Mouse (Mus musculus) CD4-positive, CD25-positive, alpha-beta regulatory T cell, adult 4 months (primary cell): ENCODE measurements around the gene Rfpl4. TPM values are rescaled to one million over a fixed set of nuclear protein-coding genes. Genes with fewer than 3 reads are reported as not detected.
"Not testable (repeated sequence)": the region's sequence is repeated elsewhere in the genome, so short reads cannot be mapped to it uniquely, and the experiment has no call there.

Experiments used
- ATAC-seq: one replicate; pipeline ENCODE4 v1.8.0; 2017
- polyA plus RNA-seq, 2 experiments: library from polyadenylated mRNA; unstranded; fragments of 100-300 nt; shearing (Covaris generic); gene quantifications; one replicate each; pipeline ENCODE4 v1.2.1; 2017

Rfpl4 gene
- polyA plus RNA-seq: under 1 TPM in 1 of 2 experiments, not detected in 1; 0.51 TPM

GRCm38 (mm10) chr7:5116850-5117249, at the start of gene Rfpl4:
TSS of gene Rfpl4 (minus strand) at chr7:5116950.
- no peak for ATAC-seq

- not testable (repeated sequence) for ATAC-seq
These were observed 32.8 kb upstream of the Rfpl4 start, which contains the start of gene Vmn1r55 for GRCm38 (mm10) chr7:5149570-5149969. TSS of gene Vmn1r55 (minus strand) at chr7:5149670.

DNA sequence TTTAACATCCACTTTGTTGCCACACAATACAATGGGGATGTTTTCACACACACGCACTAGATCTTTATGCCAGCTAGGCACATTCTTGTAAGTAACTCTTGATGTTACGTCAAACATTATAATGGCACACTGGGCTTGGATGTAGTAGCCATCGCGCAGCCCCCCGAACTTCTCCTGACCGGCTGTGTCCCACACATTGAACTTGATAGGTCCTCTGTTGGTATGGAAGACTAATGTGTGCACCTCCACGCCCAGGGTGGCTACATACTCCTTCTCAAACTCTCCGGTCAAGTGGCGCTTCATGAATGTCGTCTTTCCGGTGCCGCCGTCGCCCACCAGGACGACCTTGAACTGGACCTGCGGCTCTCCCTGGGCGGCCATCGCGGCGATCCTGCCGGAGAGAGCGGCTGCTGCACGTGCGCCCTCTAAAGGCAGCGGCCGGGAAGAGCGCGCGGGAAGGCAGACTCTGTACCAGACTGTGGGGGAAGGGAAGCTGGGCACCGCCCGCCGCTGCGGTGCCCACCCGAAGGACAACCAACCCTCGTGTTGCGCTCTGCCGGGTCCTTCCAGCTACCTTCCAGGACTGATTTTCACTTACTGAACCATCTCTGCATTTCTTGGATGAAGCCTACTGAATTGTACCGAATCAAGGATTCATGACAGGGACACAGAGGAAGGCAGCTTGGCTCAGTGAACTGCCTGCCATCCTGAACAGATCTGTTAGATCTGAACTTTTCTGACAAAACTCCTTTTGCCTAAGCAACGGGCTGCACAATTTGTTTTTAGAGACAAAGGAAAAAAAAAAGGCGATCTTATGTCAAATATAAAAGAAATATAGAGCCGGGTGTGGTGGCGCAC, 9.0 kb upstream of the Rfpl4 start, which contains the start of gene Rasl2-9:
TSS of gene Rasl2-9 (minus strand) at position 402 of the 858 bp plus-strand sequence.
- no peak for ATAC-seq

DNA sequence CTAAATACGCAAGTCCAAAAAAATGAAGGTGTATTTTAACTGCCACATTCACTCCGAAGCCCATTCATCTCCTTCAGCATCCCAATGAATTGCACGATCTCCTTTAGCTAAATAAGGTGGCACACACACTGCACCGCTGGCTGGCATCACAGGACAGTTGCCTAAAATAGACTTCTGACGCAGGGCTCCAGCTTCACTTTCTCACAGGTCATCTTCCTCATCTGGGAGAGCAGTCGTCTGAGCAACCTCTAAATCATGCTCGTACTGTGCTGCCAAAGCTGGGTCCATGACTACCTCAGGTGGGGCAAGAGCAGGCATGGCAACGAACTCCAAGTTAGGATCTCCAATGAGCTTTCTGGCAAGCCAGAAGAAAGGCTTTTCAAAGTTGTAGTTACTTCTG, 8.3 kb upstream of the Rfpl4 start:
- ATAC-seq: no peak

DNA sequence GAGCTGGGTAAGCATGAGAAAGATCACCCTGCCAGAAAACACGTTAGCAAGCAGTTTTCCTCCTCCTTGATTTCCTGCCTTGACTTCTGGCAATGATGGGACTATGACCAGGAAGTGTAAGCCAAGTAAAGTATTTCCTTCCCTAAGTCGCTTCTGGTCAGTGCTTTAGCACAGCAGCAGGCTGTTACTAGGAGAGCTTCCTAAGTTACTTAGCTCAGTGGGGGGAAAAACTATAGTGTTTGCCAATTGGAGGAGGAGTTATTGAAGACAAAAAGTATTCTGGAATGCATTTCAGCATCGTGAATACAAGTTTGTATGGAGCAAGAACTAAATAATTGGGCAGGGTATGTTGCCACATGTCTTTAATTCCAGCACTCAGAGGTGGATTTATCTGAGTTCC, 4.0 kb downstream of the Rfpl4 start:
- no peak for ATAC-seq

- no peak for ATAC-seq
These were observed 7.4 kb downstream of the Rfpl4 start for GRCm38 (mm10) chr7:5109301-5109700.

- no peak for ATAC-seq
These were observed 8.5 kb downstream of the Rfpl4 start for GRCm38 (mm10) chr7:5108272-5108671.

GRCm38 (mm10) chr7:5102564-5102963, 14.2 kb downstream of the Rfpl4 start:
- ATAC-seq: no peak

DNA sequence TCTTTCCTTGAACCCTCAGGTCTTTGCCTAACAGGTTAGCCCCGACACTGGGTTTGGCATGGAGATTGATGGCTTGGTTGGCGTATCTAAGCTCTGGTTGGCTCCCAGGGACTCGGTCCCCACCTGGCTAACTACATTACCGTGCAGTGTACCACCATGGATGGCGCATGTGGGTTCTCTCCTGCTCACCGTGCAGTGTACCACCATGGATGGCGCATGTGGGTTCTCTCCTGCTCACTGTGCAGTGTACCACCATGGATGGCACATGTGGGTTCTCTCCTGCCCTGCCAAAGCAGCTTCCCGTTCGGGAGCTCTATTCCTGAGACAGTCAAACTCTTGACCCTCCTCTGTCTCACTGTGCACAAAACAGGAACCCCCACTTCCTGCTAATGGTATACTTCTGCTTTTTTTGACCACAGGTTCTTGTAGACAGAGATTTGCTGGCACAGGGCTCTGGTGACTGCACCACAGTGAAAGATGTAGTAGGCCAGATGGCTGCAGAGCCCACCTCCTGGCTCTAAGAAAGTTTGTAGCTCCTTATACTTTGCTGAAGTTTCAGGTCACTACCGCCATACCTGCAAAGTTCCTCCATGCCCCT, 15.6 kb downstream of the Rfpl4 start:
- ATAC-seq: no peak

GRCm38 (mm10) chr7:5099796-5100195, 17.0 kb downstream of the Rfpl4 start:
- no peak for ATAC-seq

- ATAC-seq: no peak
These were observed 18.0 kb downstream of the Rfpl4 start for GRCm38 (mm10) chr7:5098769-5099168.

DNA sequence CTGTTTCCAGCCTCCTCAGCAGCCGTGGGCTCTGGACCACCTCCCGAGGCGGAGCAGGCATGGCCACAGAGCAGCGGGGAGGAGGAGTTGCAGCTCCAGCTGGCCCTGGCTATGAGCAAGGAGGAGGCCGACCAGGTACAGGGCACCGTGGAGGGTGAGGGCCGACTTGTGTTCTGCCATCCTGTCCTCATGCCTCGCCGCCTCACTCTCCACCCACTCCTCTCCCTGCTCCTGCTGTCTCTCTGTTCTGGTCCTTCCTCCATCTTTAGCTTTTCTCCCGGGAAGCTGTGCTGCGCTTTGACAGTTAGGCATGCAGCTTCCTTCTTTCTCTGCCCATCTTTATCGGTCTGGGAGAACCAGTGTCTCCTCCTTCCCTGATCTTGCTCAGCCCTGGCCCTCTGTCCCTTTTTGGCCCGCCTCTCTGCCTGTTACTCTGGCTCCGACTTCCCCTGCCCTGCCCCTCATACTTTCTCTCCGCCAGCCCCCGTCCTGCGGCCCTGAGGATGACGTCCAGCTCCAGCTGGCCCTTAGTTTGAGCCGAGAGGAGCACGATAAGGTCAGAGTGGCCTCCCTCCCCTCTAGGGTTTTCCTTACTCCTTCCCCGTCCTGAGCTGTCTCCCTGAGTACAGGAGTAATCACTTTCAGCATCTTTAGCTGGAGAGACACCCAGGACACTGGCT, 23.8 kb downstream of the Rfpl4 start:
- ATAC-seq: no peak

- ATAC-seq: no peak
These were observed 24.4 kb downstream of the Rfpl4 start for GRCm38 (mm10) chr7:5092381-5092780.

DNA sequence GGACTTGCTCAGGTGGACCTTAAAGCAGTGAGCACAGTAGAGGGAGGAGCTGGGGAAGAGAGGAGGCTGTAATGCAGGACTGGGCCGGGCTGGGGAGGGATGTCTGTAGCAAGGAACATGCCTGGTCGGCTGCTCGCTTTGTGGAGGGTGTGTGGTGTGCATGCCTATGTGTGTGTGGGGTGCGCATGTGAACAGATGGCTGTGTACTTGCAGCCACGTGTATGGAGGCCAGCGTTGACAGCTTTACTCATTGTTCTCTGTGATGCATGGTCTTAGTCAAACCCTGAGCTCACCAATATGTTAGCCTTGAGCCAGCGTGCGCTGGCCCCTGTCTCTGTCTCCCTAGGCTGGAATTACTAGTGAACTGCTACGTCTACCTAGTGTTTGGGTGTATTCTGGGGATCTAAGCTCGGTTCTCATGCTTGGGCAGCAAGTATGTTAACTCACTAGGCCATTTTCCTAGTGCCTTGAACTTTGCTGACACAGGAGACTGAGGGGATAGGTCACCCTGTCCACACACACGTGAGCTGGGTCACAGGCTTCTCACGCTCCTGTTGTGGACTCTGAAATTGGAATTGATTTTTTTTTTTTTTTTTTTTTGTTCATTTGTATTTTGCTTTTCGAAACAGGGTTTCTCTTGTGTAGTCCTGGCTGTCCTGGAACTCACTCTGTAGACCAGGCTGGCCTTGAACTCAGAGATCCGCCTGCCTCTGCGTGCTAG, 25.6 kb downstream of the Rfpl4 start:
- no peak for ATAC-seq

DNA sequence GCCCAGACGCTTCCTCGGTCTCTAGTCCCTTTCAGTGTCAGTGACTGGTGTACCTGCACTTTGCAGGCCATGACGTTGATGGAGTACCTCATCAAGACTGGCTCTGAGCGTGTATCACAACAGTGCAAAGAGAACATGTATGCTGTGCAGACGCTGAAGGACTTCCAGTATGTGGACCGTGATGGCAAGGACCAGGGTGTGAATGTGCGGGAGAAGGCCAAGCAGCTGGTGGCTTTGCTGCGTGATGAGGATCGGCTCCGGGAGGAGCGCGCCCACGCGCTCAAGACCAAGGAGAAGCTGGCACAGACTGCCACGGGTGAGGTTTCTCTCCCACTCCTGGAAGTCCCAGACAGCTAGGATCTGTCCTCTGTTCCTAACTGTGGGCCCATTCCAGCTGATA, 26.9 kb downstream of the Rfpl4 start:
- ATAC-seq: no peak

DNA sequence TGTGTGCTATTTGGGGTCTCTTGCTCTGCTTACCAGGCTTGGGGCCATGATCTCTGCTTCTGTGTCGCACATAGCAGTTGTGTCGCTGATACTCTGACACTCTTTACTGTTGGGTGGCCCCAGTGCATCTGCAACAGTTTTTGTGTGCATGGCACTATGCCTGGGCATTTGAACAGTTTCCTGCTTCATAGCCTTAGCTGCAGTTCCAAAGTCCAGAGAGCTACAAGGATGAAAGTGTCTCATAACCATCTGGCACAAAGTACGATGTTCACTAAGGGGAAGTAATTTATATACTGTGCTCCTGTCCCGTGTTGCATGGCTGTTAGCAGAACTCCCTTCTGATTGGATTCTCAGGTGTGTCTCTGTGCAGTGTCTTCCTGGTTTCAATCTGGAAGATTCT, 28.9 kb downstream of the Rfpl4 start:
- ATAC-seq: no peak

GRCm38 (mm10) chr7:5086921-5087440, 29.8 kb downstream of the Rfpl4 start:
- no peak for ATAC-seq

DNA sequence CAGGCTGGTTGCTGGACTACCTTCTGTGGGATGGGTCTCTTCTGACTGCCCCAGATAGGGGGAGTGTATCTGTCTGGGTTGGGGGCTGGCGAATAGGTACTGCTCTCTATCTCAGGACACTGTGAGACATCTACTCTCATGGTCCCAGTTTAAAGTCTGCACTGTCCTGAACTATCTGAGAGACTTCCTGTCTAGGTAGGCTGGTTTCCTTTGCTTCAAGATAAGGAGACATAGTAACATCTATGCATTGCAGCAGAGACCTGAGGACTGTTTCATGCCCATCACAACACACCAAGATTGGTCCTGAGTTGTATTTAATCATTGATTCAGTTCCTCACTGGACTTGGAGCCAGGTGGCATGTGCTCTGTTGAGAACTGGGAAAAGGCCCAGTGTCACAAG, 31.2 kb downstream of the Rfpl4 start:
- no peak for ATAC-seq

DNA sequence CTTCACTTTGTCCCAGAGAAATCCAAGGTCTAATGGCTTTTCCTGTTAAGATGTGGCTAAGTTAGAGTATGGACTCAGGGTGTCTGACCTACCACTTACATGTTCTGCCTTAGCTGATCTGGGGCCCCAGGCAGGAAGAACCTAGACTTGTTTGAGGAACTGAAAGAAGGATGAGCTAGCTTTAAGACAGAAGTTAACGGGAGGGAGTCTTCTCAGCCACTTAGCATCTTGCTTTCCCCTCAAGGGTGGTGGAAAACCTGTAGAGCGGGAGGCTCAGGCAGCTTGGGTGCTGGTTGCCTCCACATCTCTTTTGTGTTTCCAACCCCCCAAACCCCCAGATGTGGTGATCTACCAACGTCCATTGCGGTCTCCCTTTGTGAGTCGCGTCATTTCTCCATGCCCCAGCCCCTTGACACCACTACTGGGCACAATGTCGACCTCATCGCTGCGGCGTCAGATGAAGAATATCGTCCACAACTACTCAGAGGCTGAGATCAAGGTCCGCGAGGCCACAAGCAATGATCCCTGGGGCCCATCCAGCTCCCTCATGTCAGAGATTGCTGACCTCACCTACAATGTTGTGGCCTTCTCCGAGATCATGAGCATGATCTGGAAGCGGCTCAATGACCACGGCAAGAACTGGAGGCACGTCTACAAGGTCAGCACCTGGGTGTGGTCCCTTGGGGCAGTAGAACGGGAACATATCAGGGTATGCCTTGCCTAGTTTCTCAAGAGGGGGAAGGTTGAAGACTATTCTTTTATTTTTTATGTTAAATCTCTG, 33.2 kb downstream of the Rfpl4 start:
- no peak for ATAC-seq

DNA sequence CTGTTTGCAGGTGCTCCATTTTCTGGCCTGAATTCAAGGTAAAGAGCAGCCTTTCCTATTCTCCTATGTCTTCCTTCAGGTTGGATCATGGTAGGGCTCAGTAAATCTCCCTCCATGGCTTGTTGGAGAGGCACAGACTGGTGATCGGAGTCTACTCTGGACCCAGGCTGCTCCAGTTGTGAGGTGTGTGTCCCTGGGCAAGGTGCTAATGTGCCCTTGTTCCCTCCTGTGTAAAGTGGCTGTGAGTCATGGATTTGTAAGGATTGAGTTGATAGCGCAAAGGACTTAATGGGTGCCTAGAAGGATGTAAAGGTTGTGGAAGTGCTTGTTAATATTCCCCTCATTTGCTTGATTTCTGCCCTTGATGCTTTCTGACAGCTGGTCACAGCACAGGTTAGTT, 34.8 kb downstream of the Rfpl4 start:
- ATAC-seq: no peak

- no peak for ATAC-seq
These were observed 35.5 kb downstream of the Rfpl4 start for GRCm38 (mm10) chr7:5081241-5081640.

GRCm38 (mm10) chr7:5080815-5081214, 35.9 kb downstream of the Rfpl4 start:
- ATAC-seq: no peak
